Mouse (Mus musculus): Measurements from ENCODE around the gene Kcnip2. TPM values are rescaled to one million over a fixed set of nuclear protein-coding genes. Genes with fewer than 3 reads are reported as not detected.

Gene Kcnip2
- polyA plus RNA-seq (2012; rRNA removed), result 1.2 and 2.5 TPM in 2 replicates

GRCm38 (mm10) chr19:45815831-45816405 is at the start of gene Kcnip2:
Gene Kcnip2, minus strand, starts transcription at chr19:45816061.

GRCm38 (mm10) chr19:45783181-45783932 is 32.5 kb downstream of the Kcnip2 start, which contains the start of gene Mgea5:
Gene Mgea5, minus strand, starts transcription at chr19:45783837.

GRCm38 (mm10) chr19:45749243-45750043 is 66.4 kb downstream of the Kcnip2 start, which contains the start of gene Npm3:
Gene Npm3, minus strand, starts transcription at chr19:45749591.

GRCm38 (mm10) chr19:45742218-45742983 is 73.5 kb downstream of the Kcnip2 start, which contains the start of gene Fgf8:
Gene Fgf8, minus strand, starts transcription at chr19:45742915.

Other genes starting within 250 kb of the Kcnip2 start
- gene Fbxw4, start 155.7 kb downstream of the Kcnip2 start, polyA plus RNA-seq (2012; rRNA removed), result 65.7 and 75.9 TPM in 2 replicates
- not detected in 2 replicates for gene Fgf8, start 73.1 kb downstream of the Kcnip2 start, polyA plus RNA-seq (2012; rRNA removed)
- gene Npm3, start 66.5 kb downstream of the Kcnip2 start, polyA plus RNA-seq (2012; rRNA removed), result 59.9 and 62.1 TPM in 2 replicates
- 13.2 and 14.1 TPM in 2 replicates for gene Mgea5, start 32.2 kb downstream of the Kcnip2 start, polyA plus RNA-seq (2012; rRNA removed)
- 6.9 and 7.5 TPM in 2 replicates for gene Armh3, start 182.4 kb upstream of the Kcnip2 start, polyA plus RNA-seq (2012; rRNA removed)
- 7.4 and 8.1 TPM in 2 replicates for gene Hps6, start 187.4 kb upstream of the Kcnip2 start, polyA plus RNA-seq (2012; rRNA removed)
- 15.7 and 19.2 TPM in 2 replicates for gene Pprc1, start 228.8 kb upstream of the Kcnip2 start, polyA plus RNA-seq (2012; rRNA removed)
- gene Ldb1, start 229.2 kb upstream of the Kcnip2 start, polyA plus RNA-seq (2012; rRNA removed), result 122 and 128 TPM in 2 replicates